Mouse (Mus musculus) lung, embryonic 16.5 days (tissue): ENCODE measurements at regions not wholly inside any gene's neighbourhood (a gene's known extent, or its start where the extent isn't known, plus 50 kb on each side); places are given as distances from the start of the nearest gene placed in this dataset.
A peak's percentile ranks its signal among the peaks of the same experiment; 100 is the strongest.

Experiments used
- ATAC-seq: fragments of 200-750 bp; cut with Nextera tagmentation; 2 replicates; pipeline ENCODE4 v1.8.0; 2017; ENCODE audit warnings: low read depth, mild to moderate bottlenecking, moderate library complexity
- H3K27ac ChIP-seq: fragments of 300-500 bp; sonication (generic); 2 replicates; pipeline ENCODE4 v1.5.1; 2014; ENCODE audit warnings: mild to moderate bottlenecking, control low read depth, low read length
- H3K27me3 ChIP-seq: fragments of 300-500 bp; sonication (generic); 2 replicates; pipeline ENCODE4 v1.6.1; 2014; ENCODE audit warnings: low read depth, low read length, mixed read lengths; ENCODE audit not compliant: control insufficient read depth, insufficient read depth
- H3K36me3 ChIP-seq: fragments of 300-500 bp; sonication (generic); 2 replicates; pipeline ENCODE4 v1.6.1; 2014; ENCODE audit warnings: low read length; ENCODE audit not compliant: control insufficient read depth, insufficient read depth
- H3K4me1 ChIP-seq: fragments of 300-500 bp; sonication (generic); replicated peaks from 2 replicates; pipeline ENCODE4 v1.6.1; 2014; ENCODE audit warnings: low read length, mixed read lengths; ENCODE audit not compliant: control insufficient read depth, insufficient read depth
- H3K4me2 ChIP-seq: fragments of 300-500 bp; sonication (generic); 2 replicates; pipeline ENCODE4 v1.6.1; 2014; ENCODE audit warnings: low read depth, low read length, control low read depth
- H3K4me3 ChIP-seq: fragments of 300-500 bp; sonication (generic); 2 replicates; pipeline ENCODE4 v1.5.1; 2014; ENCODE audit warnings: mild to moderate bottlenecking, low read length, control low read depth
- H3K9ac ChIP-seq: fragments of 300-500 bp; sonication (generic); 2 replicates; pipeline ENCODE4 v1.6.1; 2014; ENCODE audit warnings: low read length, control low read depth
- H3K9me3 ChIP-seq: fragments of 300-500 bp; sonication (generic); 2 replicates; pipeline ENCODE4 v1.6.1; 2016; ENCODE audit warnings: low read length; ENCODE audit not compliant: control insufficient read depth
- WGBS: fragments of 180-500 bp; shearing (Covaris S2); extraction: QIAGEN DNeasy Blood & Tissue Kit; methylation state at CpG from one replicate; pipeline ENCODE4 v1.1.7; 2014; 5-methylcytosine and 5-hydroxymethylcytosine counted together

DNA sequence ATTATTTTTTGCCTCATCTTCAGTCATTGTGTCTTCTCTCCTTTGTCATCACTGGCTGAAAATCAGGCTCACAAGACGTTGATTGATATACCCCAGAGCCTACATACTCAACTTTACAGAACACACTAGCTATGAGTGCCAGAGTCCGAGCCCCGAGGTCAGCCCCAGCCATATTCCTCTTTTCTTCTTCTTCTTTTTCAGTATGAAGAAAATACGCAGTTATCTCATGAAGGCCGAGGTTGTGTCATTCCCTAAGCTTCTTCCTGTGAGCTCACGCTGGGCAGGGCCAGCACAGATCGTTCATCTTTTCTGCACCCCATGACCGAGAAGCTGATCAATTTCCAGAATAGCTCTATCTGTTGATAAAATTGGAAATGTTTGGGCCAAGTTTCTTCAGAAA, 192.7 kb upstream of the Unc93a2 start:
- no peaks in the 10 kb centered on the region for H3K36me3 ChIP-seq
- no peak overlapping the region; the same call in 1 of the 2 replicates for H3K27ac ChIP-seq
- H3K27me3 ChIP-seq: no peaks in the 10 kb centered on the region
- no peak overlapping the region for H3K4me3 ChIP-seq
- WGBS: 77% methylated on average over 8 of the region's 8 CpGs
- no peak overlapping the region for H3K9ac ChIP-seq
- H3K9me3 ChIP-seq: no peaks in the 10 kb centered on the region
- 0 out of 2 replicates have a peak, but pooled peaks cover 4% of the 10 kb centered on the region for H3K4me1 ChIP-seq
- H3K4me2 ChIP-seq: no peak overlapping the region
- ATAC-seq: no peak

DNA sequence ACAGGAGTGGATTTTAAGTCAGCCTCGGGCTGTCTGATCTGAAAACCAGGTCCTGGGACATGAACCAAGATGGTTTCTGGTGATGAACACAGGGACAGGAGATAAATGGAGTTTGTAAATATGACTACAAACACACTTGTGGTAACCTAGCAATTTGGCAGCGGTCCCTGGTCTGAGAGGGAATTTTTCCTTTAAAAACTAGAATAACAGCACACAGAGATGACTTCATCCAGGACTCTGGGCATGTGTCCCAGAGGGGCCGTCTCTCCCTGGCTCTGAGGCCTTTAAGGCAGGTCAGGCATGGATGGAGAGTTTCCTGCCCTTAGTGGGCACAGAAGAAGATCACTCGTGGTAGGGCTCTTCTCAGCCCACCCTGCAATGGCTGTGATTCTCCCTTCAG, 192.0 kb upstream of the Unc93a2 start:
- no peaks in the 10 kb centered on the region for H3K9me3 ChIP-seq
- no peak overlapping the region for H3K4me3 ChIP-seq
- 37% methylated on average over 4 of the region's 4 CpGs for WGBS
- no peak overlapping the region for H3K9ac ChIP-seq
- no peaks in the 10 kb centered on the region for H3K27me3 ChIP-seq
- H3K4me1 ChIP-seq: 0 out of 2 replicates have a peak, but pooled peaks cover 4% of the 10 kb centered on the region
- no peaks in the 10 kb centered on the region for H3K36me3 ChIP-seq
- ATAC-seq: peak; percentile 85
- no peak overlapping the region for H3K4me2 ChIP-seq
- H3K27ac ChIP-seq: 0 out of 2 replicates have a peak overlapping the region, but pooled peaks have one; percentile 7

DNA sequence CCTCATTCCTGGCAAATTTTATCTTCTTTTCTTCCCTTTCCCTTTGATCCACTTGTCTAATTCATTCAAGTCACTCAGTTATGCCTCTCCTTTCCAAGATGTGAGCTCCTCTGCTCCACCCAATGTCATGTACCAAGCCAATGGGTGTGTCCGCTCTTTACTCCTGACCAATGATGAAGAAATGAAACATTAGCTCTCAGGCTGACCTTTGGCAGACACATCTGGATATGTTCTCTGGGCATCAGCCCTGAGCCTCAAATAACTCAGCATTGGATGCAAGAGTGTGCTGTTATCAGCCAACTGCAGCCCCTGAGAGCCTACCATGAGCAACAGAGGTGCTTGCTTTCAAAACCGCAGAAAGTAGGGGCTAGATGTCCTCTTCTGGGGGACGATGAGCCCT, 186.2 kb upstream of the Unc93a2 start:
- Histone ChIP-seq H3K4me3 (no peak overlapping the region), H3K36me3 (no peaks in the 10 kb centered on the region), H3K9me3 (no peaks in the 10 kb centered on the region), H3K9ac (no peak overlapping the region), H3K4me2 (no peak overlapping the region), H3K4me1 (no peaks in the 10 kb centered on the region), H3K27me3 (no peaks in the 10 kb centered on the region), H3K27ac (no peak overlapping the region)
- ATAC-seq: no peak
- WGBS: 85% methylated on average over 3 of the region's 3 CpGs

GRCm38 (mm10) chr17:7568482-7568881, 183.2 kb upstream of the Unc93a2 start:
- H3K4me1 ChIP-seq: no peaks in the 10 kb centered on the region
- no peaks in the 10 kb centered on the region for H3K36me3 ChIP-seq
- WGBS: 88% methylated on average over 5 of the region's 5 CpGs
- H3K9ac ChIP-seq: no peak overlapping the region
- no peak overlapping the region for H3K27ac ChIP-seq
- ATAC-seq: no peak
- H3K9me3 ChIP-seq: no peaks in the 10 kb centered on the region
- no peaks in the 10 kb centered on the region for H3K27me3 ChIP-seq
- H3K4me2 ChIP-seq: no peak overlapping the region
- no peak overlapping the region for H3K4me3 ChIP-seq

DNA sequence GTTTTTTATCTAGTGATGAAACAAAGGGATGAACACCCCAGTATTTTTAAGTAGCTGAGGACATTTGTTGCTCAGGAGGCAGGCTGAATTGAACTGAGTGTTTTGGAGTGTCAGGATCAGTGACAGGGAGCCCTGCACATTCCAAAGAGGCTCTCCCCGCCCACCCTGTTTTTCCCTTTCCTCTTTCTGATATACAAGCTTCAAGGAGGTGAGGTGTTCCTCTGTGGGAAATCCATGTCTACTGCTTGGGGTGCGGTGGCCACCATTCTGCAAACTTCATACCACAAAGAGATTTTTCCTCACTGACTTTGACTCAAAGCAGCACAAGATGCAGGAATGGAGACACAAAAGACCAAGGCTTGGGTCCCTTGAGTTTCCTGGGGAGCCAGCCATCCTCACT, 180.5 kb upstream of the Unc93a2 start:
- Histone ChIP-seq H3K27me3 (no peaks in the 10 kb centered on the region), H3K36me3 (no peaks in the 10 kb centered on the region), H3K4me2 (no peak overlapping the region), H3K4me3 (no peak overlapping the region), H3K27ac (no peak overlapping the region), H3K9me3 (no peaks in the 10 kb centered on the region), H3K4me1 (no peaks in the 10 kb centered on the region), H3K9ac (no peak overlapping the region)
- 72% methylated on average over 2 of the region's 2 CpGs for WGBS
- no peak for ATAC-seq

DNA sequence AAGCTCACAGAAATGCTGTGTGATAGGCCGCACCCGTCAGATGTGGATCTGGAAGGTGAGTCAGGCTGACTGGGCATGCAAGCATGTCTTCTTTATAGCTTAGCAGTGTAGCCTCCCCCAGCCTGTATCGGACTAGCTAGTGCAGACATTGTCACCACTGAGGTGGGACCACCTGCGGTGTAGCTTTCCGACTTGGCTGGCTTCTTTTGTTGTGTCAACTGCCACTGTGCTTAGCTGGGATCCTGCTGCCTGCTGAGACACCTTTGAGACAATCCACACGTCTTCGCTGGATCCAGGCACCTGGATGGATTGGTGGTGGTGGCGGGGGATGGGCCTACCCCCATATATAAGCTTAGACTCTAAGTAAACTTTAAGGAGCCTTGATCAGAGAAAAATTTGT, 177.7 kb upstream of the Unc93a2 start:
- H3K4me1 ChIP-seq: no peaks in the 10 kb centered on the region
- no peaks in the 10 kb centered on the region for H3K9me3 ChIP-seq
- no peaks in the 10 kb centered on the region for H3K36me3 ChIP-seq
- no peak overlapping the region for H3K4me2 ChIP-seq
- no peaks in the 10 kb centered on the region for H3K27me3 ChIP-seq
- WGBS: 42% methylated on average over 8 of the region's 8 CpGs
- no peak overlapping the region for H3K9ac ChIP-seq
- no peak for ATAC-seq
- no peak overlapping the region for H3K27ac ChIP-seq
- no peak overlapping the region for H3K4me3 ChIP-seq

DNA sequence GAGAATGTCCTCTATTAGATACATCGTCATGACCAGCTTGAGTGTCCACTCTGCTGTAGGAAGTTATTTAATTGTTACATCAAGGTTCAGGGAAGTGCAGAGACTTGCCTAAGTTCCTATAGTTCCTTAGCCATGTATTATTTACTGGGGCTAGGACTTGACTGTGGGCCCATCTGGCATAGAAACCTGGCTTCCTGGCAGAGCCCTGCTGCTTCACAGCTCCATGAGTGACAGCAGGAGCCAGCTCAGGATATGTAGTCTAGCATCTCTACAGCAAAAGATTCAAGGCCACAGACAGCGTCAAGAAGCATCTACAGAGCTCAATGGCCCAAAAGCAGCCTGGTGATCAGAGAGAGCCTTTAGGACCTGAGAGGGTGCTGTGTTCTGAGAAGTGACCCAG, 163.2 kb upstream of the Unc93a2 start:
- 81% methylated on average over 2 of the region's 2 CpGs for WGBS
- no peak overlapping the region for H3K4me3 ChIP-seq
- H3K9me3 ChIP-seq: no peaks in the 10 kb centered on the region
- no peaks in the 10 kb centered on the region for H3K36me3 ChIP-seq
- no peak overlapping the region for H3K4me2 ChIP-seq
- no peaks in the 10 kb centered on the region for H3K4me1 ChIP-seq
- ATAC-seq: no peak
- no peak overlapping the region for H3K9ac ChIP-seq
- no peaks in the 10 kb centered on the region for H3K27me3 ChIP-seq
- no peak overlapping the region for H3K27ac ChIP-seq

DNA sequence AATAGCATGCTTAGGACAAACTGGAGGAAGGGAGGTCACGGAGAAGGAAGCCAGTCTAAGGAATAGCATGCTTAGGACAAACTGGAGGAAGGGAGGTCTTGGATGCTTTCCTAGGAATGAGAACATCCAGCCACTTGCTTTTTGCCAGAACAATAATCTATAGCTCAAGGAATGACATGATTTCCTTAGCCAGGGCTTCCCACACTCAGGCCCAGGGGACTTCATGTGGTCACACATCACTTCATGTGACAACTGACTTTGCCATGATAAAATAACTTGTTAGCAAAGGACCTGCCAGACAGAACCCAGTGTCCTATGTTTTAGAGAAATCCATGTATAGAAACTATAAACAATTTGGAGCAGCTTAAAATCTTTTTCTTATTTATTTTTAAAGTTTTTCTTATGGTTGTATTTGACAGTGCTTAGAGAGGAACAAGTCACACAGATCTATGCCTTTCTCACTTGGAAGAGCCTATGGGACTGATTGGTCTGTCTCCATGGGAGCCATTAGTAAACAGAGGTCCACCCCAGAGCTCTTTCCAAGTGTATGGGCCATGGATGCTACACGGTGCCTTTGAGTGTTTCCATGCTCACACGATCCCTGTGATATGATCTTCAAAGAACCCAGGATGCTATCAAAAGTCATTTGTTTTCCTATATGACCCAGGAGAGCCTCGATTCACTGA, 153.3 kb upstream of the Unc93a2 start:
- 47% methylated on average over 4 of the region's 4 CpGs for WGBS
- Histone ChIP-seq H3K27ac (peak overlapping the region; percentile 41; the same call in 1 of the 2 replicates), H3K36me3 (no peaks in the 10 kb centered on the region), H3K9ac (no peak overlapping the region), H3K9me3 (peaks cover 3% of the 10 kb centered on the region; the same call in 1 of the 2 replicates), H3K4me2 (no peak overlapping the region), H3K27me3 (no peaks in the 10 kb centered on the region), H3K4me1 (0 out of 2 replicates have a peak, but pooled peaks cover 2% of the 10 kb centered on the region), H3K4me3 (no peak overlapping the region)
- ATAC-seq: peak; percentile 54

DNA sequence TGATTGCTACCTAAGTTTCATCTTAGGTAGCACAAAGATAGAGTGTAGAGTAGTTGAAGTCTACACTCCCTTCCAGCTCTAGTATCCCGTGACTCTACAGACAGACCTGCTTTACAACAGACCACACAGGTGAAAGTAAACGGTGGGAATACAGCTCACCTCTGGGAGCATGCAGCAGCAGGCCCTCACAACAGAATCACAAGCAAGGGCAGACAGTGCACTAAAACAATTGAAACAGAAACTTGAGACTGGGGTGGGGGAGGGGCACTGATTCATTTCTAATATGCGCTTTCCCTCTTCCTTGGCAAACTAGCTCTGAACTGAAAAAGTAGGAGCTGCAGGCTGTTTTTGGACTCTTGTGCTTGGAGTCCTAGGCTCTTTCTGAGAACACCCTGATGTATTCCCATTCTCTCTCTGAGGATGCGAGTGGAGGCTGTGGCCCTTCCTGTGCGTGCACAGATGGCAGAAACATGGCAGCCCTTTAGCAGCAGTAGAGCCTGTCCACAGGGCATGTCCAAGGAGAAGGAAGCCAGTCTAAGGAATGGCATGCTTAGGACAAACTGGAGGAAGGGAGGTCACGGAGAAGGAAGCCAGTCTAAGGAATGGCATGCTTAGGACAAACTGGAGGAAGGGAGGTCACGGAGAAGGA, 152.5 kb upstream of the Unc93a2 start:
- H3K27ac ChIP-seq: peak overlapping the region; percentile 69
- no peak overlapping the region for H3K4me2 ChIP-seq
- whole genome bisulfite sequencing: 54% methylated on average over 7 of the region's 7 CpGs
- H3K9ac ChIP-seq: no peak overlapping the region
- H3K36me3 ChIP-seq: no peaks in the 10 kb centered on the region
- 0 out of 2 replicates have a peak, but pooled peaks cover 2% of the 10 kb centered on the region for H3K4me1 ChIP-seq
- H3K27me3 ChIP-seq: no peaks in the 10 kb centered on the region
- no peak overlapping the region for H3K4me3 ChIP-seq
- no peak for ATAC-seq
- peaks cover 3% of the 10 kb centered on the region; the same call in 1 of the 2 replicates for H3K9me3 ChIP-seq
